Mouse (Mus musculus): ENCODE data around the gene Cd300lg. TPM values are rescaled to one million over a fixed set of nuclear protein-coding genes. Genes with fewer than 3 reads are reported as not detected.
A peak's percentile ranks its signal among the peaks of the same experiment; 100 is the strongest.

Gene Cd300lg
- total RNA-seq, 2 experiments from 2014 or later, result 0.14 TPM; not detected in 1

DNA sequence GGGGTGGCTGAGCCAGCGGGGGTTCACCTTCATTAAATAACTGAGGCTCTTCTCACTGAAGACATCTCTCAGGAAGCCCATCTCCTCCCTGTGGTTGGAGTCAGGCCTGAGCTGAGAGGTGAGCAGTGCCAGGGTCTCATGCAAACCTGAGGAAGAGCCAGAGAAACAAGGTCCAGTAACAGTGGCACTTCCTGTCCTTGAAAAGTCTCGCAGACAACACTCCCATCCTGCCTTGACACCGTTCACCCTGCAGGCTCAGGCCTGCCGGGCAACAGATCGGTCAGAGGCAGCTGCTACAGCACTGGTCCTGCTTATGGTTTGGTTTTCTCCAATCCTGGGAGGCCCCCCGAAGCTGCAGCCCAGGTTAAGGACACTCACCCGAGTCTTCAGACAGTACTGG lies 16.0 kb upstream of the Cd300lg start:
- DNase-seq (ENCODE audit: low spot score in 2 of 2), result no peak

DNA sequence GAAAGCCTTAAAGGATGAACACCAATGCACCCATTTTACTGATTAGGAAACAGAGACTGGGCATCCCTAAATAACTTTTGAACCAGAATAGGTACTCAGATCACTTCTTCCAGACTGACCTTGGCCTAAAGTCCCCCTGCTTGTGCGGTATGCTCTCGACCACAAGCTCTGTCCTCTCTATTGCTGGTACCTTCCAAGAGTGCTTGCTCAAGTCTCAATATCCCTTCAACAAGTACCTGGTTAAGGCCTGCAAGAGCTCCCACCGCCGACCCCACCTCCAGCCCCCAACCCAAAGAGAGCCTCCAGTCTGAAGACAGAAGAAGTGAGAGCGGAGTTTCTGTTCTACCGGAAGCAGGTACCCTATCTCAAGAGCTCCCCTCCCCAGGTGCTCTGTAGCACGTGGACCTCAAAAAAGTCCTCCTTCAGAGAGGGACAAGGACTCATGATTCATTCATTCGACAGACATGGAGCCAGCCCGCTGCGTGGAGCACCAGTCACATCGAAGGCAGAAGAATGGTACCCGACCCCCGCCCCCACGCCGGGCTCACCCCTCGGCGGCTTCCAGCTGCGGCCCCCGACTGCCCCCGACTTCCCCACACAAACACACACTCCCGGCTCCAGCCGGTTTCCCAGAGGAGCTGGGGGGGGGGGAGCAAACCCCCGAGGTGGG lies 15.2 kb upstream of the Cd300lg start:
- no peak for DNase-seq (ENCODE audit: low spot score in 2 of 2)

DNA sequence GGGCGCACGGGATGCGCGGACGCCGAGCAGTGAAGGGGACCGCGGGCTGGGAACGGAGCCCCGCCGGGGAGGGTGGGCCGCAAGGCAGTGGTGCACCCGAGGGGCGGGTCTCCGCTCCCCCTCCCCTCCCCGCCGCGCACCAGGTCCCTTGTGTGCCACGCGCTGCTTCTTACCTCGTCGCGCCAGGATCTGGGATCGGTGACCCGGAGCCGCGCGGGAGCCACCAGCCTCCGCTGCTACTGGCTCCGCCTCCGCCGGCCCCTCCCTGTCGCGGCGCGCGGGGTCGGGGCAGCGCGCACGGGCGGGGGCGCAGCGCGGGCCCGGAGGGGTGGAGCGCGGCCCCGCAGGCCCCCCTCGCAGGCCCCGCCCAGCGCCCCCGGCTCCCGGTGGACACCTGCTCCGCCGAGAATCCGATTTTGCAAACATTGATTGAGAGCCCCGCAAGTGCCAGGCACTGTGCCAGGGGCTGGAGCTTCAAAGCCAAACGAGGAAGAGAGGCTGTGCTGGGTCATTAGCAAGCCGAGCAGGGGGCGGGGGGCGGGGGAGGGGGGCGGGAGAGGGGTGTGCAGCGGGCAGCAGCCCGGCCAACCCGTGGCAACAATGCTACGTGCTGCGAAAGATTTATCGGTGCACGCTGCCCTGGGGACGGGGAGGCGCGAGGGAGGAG lies 14.5 kb upstream of the Cd300lg start:
- peak; percentile 78 to 81 for DNase-seq (ENCODE audit: low spot score in 2 of 2)

DNA sequence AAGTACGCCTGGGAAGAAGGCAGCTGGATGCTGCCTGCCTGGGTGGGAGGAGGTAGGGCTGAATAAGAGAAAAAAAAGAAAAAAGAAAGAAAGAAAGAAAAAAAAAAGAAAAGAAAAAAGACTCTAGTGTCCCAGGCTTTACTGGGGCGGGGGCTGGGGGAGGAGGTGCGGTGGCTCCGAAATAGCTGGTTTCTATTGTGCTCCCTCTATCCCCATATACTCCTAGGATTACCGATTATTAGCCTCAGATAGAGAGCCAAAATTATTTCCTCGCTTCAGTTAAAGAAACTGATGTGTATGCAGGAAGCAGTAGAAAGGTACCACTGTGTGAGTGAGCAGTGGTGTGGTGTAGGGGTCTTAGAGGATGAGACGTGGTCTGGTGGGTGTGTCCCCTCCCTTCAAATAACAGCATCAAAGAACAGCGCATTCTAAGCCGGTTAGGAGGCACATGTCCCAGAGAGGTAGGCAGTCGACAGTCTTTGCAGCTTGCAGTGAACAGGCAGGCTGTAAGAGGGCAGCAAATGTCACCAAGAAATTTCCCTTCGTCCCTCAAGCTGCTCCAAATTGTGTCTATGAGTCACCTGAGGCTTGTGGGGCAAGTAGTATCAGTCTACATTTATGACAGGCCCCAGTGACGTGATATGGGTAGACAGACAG lies 13.8 kb upstream of the Cd300lg start:
- DNase-seq (ENCODE audit: low spot score in 2 of 2), result no peak

DNA sequence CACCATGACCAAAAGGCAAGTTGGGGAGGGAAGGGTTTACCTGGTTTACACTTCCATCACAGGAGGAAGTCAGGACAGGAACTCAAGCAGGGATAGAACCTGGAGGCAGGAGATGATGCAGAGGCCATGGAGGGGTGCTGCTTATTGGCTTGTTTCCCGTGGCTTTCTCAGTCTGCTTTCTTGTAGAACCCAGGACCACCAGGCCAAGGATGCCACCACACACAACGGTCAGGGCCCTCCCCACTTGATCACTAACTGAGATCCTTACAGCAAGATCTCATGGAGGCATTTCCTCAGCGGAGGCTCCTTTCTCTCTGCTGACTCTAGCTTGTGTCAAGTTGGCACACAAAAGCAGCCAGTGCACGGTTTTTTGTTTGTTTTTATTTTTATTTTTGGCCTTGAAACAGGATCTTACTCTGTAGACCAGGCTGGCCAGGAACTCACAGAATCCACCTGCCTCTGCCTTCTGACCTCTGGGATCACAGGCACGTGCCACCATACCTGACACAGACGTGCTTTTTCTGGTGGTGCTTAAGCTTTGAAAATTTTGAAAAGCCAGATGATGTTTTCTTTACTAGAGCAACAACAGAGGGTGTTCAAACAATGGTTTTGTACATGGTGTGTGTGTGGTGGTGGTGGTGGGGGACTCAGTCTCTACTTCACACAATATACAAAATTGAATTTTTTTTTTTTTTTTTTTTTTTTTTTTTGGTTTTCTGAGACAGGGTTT lies 13.1 kb upstream of the Cd300lg start, which contains the start of gene Mpp3:
Gene Mpp3 (minus strand): TSS at position 375 of the 730 bp plus-strand sequence.
- DNase-seq (ENCODE audit: low spot score in 2 of 2), result no peak

DNA sequence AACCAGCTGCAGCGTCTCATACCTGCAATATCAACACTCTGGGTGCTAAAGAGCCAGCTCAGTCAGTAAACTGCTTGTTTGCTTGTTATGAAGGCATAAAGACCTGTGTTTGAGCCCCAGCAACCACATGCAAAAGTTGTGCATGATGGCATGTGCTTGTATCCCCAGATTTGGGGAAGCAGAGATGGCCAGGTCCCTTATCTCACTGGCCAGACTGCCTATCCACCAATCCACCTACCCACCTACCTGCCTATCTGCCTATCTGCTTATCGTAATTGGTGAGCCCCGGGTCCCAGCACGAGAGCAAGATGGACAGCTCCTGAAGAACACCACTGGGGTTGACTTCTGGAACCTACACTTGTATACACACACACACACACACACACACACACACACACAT lies 12.0 kb upstream of the Cd300lg start:
- no peak for DNase-seq (ENCODE audit: low spot score in 2 of 2)

DNA sequence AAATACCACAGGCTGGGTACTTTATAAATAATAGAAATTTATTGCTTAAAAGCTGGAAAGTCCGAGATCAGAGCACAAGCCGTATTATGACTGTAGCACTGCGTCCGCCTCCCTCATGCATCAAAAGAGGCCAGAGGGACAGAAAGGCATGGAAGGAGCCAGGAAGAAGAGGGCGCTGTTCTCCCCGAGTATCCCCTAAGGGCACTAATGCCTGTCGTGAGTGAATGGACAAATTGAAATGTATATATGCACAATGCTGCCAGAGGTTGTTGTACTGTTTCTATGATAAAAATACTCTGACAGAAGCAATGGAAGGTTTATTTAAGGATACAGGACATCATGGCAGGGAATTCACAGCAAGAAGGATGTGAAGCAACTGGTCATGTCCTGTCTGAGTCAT lies 11.3 kb upstream of the Cd300lg start:
- no peak for DNase-seq (ENCODE audit: low spot score in 2 of 2)

DNA sequence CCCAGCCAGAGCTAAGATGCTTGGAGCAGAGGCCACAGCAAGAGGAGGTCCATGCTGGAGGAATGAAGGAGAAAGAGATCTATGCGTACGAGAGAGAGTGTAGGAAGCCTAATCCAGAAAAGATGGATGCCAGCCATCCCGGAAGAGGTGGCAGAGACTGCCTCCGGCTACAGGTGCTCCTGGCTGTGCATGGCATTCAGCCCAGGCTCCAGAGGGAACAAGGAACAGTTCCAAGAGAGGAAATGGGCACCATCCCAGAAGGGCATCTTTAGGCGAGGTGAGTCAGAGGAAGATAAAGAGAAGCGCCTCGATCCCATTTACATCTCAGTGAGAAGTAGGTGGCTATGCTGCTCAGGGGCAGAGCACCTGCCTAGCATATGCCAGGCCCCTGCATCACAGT lies 10.2 kb upstream of the Cd300lg start:
- no peak for DNase-seq (ENCODE audit: low spot score in 2 of 2)

DNA sequence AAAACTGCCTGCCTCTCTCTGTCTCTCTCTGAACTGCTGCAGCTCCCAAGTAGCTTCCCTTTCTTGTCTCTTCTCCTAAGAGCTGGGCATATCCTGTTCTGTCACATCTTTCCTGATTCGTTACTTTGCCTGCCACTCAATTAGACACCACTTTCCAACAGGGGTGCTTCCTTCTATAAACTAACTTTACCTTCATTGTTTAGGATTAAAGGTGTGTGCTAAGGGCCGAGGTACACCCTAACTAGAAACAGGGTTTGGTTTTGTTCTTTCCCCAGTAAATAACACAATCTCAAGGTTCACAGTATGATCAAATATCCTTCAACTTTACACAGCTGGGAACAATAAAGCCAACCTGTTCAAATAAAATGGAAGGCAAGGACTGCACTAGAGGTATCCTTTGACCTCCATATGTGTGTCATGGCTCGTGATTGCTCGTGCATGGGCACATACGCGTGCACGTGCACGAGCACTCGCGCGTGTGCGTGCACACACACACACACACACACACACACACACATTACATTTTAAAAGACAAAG lies 8.2 kb upstream of the Cd300lg start:
- DNase-seq (ENCODE audit: low spot score in 2 of 2), result no peak

DNA sequence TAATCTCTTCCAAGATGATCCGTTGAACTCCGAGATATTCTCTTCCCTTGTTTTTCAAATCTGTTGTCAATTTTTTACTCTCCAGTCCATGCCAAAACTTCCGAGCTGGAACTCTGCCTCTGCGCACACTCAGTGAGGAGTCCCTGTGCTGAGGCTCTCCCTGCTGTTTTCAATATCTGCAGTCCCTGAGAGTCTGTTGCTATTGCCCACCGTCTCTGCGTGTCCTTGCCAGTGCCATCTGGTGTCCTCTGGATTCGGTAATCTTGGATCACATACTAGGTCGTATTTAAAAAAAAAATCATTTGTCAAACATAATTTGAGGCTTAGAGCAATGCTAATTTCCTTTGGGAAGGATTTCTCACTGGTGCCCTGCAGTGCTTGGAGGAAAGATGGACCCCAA lies 6.4 kb upstream of the Cd300lg start:
- peak; percentile 62 to 65 for DNase-seq (ENCODE audit: low spot score in 2 of 2)

DNA sequence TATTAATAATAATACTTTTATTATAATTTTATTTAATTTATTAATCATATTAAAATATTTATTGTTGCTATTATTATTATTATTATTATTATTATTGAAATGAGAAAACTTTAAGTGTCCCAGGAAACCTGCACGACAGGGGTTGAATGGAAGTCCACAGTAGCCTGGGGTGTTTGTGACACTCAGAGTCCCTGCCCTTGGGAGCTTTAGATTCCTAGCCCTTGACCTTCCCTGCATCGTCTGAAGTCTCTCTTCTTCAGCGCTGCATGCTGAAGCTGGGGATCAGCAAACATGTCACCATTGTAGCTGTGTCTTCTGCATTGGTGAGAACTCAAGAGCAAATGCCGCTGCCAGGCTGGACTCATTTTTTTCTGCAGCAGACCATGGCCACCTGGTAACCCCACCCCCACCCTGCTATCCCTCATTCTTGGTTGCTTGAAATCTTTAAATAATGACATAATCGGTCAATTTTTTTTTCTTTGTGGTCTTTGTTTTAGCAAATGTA lies 5.8 kb upstream of the Cd300lg start:
- no peak for DNase-seq (ENCODE audit: low spot score in 2 of 2)

DNA sequence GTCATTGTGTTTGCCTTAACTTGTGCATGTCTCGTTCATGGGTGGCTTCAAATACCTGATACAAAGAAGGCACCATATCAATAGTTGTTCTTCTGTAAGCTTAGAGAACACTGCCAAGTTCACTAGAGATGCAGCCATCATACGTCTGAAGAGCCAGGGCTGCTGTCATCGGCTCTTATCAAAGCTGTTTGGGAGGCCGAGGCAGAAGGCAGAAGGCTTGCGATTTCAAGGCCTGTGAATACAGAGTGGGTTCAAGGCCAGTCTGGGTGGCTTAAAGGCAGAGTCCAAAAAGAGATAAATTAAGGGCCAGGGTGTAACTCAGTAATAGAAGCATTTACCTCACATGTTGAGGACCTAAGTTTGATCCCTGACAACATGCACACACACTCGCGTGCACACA lies 5.0 kb upstream of the Cd300lg start:
- no peak for DNase-seq (ENCODE audit: low spot score in 2 of 2)

DNA sequence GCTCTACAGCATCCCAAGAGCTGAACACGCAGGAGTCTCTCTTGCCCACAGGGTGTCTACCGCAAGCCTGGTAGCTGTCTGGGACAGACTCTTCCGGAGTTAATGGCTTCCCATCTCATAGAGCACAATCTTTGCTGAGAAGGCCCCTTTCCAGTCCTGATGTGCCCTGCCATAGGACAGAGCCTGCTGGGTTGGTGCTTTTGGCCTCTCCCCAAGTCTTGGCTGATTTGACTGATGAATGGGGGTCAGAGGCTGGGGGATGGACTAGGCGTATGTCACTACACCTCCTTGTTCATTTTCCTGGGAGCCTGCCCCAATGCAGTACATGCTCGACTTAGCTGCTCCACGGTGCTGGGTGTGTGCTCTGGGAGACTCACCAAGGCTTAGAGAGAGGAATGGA lies 3.5 kb upstream of the Cd300lg start:
- DNase-seq (ENCODE audit: low spot score in 2 of 2), result no peak

DNA sequence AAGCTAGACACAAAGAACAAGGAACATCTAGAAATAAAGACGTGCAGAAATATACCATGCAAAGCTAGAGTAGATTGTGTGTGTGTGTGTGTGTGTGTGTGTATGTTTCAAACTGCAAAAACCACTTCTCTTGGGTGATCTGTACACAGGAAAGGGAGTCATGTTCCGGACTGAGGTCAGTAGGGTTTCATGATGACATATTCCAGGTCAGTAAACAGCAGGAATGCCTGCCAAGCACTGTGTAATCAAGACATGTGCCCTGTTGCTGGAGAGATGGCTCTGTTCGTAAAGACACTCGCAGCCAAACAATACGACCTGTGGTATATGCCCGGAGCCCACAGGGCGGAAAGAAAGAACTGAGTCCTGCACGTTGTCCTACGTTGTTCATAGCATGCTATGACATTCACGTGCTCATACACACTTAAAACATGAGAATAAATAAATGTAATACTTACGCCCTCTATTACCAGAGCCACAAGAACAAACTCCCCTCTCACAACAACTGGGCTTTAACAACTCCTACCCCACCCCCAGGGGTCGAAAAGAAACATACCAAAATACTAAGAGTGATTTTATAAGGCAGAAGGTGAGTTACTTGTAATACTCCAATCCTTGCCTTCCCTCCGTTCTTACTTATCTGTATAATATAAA lies 1.7 kb upstream of the Cd300lg start:
- DNase-seq (ENCODE audit: low spot score in 2 of 2), result no peak

DNA sequence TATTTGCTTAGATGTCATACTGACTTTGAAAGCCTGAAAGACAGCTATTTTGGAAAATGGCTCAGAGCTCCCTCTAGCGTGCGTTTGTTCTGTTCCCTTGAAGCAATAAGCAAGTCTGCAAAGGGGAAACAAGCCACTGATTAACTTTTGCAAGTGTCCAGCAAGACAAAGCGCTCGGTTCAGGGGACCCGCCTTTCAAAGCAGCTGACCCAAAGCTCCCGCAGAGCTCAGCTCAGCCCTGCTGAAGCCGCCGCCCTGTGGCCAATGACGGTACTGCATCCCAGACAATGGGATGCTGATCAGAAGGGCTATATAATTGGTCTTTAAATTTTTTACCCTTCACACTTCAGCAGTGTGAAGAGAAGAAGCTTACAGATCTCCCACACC lies 1.2 kb upstream of the Cd300lg start:
- peak; percentile 83 to 85 for DNase-seq (ENCODE audit: low spot score in 2 of 2)

DNA sequence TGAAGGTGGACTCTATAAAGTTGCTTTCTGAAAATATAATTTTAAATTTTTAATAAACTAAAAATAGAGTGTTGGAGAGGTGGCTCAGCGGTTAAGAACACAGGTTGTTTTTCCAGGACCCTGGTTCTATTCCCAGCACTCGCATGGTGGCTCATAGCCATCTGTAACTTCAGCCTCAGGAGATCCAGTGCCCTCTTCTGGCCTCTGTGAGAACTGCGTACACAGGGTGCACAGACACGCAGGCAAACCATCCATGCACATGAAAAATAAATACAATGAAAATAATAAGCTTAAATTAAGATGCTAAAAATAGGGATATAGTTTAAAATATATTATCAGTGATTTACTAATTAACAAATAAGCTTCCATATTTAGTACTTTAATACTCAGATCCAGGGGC lies 663 bp upstream of the Cd300lg start:
- DNase-seq (ENCODE audit: low spot score in 2 of 2), result no peak

DNA sequence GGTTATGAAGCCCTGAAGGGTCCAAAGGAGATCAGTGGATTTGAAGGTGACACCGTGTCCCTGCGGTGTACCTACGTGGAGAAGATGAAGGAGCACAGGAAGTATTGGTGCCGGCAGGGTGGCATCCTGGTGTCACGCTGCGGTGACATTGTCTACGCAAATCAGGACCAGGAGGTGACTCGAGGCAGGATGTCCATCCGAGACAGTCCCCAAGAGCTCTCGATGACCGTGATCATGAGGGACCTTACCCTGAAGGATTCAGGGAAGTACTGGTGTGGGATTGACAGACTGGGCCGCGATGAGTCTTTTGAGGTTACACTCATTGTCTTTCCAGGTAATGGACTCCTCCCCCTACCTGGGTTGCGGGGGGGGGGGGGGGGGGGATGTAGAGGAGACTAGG lies 1.7 kb downstream of the Cd300lg start:
- no peak for DNase-seq (ENCODE audit: low spot score in 2 of 2)

DNA sequence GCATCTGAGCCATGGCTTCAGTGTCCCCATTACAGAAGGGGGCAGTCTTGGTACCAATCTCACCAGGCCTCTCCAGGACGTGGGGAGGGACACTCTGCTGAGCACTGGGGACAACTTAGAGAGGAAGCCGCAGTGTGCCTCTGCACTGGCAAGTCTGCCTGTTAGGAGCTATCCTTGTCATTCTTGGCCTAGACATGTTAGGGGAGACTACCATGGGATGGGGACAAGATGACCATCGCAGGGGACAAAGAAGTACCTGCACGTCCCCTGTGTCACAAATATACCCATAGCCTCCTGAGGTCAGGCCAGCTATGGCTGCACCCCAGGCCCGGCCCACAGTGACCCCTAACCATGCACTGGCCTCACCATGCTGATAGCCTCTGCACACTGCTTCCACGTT lies 2.1 kb downstream of the Cd300lg start:
- no peak for DNase-seq (ENCODE audit: low spot score in 2 of 2)

DNA sequence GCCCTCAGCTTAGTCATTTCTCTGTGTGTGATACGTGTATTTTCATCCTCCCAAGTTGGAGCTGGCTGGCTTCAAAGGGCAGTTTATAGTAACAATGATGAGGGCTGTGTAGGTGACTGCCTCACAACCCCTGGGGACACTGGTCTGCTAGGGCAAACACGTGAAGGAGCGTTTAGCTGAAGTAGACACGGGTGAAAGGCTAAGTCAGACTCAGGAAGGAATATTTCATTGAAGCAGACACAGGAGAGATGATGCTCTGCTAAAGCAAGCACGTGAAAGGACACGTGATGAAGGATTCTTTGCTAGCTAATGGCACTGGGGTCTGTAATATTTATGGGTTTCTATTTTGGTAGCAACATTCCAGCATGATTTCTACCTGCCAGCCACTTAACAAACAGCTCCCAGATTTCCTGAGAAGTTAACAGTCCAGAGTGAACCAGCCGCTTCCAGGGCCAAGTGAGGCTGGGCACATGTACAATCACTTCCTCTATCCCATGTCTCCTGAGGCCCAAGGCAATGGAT lies 3.4 kb downstream of the Cd300lg start:
- no peak for DNase-seq (ENCODE audit: low spot score in 2 of 2)

DNA sequence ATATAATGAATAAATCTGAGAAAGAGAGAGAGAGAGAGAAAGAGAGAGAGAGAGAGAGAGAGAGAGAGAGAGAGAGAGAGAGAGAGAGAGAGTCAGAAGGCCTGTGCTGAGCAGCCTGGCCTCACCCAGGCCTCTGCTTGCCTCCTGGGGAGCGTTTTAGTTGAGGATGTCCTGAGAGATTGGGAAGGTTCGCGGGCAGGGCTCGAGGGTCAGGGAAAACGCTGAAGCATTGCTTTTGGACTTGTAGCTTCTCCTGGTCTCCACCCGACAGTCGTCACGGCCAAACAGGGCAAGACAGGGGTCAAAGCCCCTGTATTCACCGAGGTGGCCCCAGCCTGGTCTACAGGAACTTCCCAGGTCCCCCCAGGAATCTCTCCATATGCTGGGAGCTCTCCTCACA lies 5.3 kb downstream of the Cd300lg start:
- no peak for DNase-seq (ENCODE audit: low spot score in 2 of 2)

All from layer of hippocampus, postnatal 10 days (tissue).